Mouse (Mus musculus) forebrain, postnatal 0 days (tissue): ENCODE measurements at regions not wholly inside any gene's neighbourhood (a gene's known extent, or its start where the extent isn't known, plus 50 kb on each side); places are given as distances from the start of the nearest gene placed in this dataset.

Source experiments
- ATAC-seq: fragments of 200-750 bp; cut with Nextera tagmentation; 2 replicates; pipeline ENCODE4 v1.8.0; 2017; ENCODE audit warnings: mild to moderate bottlenecking, moderate library complexity
- DNase-seq: peaks from one replicate; pipeline ENCODE4 v3.0.0-alpha.2; 2015
- H3K27ac ChIP-seq: fragments of 300-500 bp; sonication (generic); 2 replicates; pipeline ENCODE4 v1.5.1; 2014; ENCODE audit warnings: low read depth, mild to moderate bottlenecking, antibody characterized with exemption, low read length, moderate library complexity, mixed read lengths
- H3K27me3 ChIP-seq: fragments of 300-500 bp; sonication (generic); 2 replicates; pipeline ENCODE4 v1.6.1; 2014; ENCODE audit warnings: mild to moderate bottlenecking, low read length, mixed read lengths; ENCODE audit not compliant: insufficient read depth
- H3K36me3 ChIP-seq: fragments of 300-500 bp; sonication (generic); 2 replicates; pipeline ENCODE4 v1.6.1; 2014; ENCODE audit warnings: mild to moderate bottlenecking, moderate library complexity; ENCODE audit not compliant: insufficient read depth
- H3K4me1 ChIP-seq: fragments of 300-500 bp; sonication (generic); 2 replicates; pipeline ENCODE4 v1.6.1; 2014; ENCODE audit warnings: antibody characterized with exemption; ENCODE audit not compliant: insufficient read depth
- H3K4me2 ChIP-seq: fragments of 300-500 bp; sonication (generic); 2 replicates; pipeline ENCODE4 v1.6.1; 2014; ENCODE audit warnings: low read depth, mild to moderate bottlenecking, moderate library complexity
- H3K4me3 ChIP-seq: fragments of 300-500 bp; sonication (generic); 2 replicates; pipeline ENCODE4 v1.5.1; 2014; ENCODE audit warnings: low read depth, low read length, mixed read lengths
- H3K9ac ChIP-seq: fragments of 300-500 bp; sonication (generic); 2 replicates; pipeline ENCODE4 v1.6.1; 2014; ENCODE audit warnings: mild to moderate bottlenecking
- H3K9me3 ChIP-seq: fragments of 300-500 bp; sonication (generic); 2 replicates; pipeline ENCODE4 v1.6.1; 2016; ENCODE audit warnings: low read length
- CTCF ChIP-seq: sonication (generic); IDR thresholded peaks from 2 replicates; pipeline ENCODE4 v1.5.1; 2016; ENCODE audit warnings: antibody characterized with exemption, control low read depth, low read depth
- WGBS: fragments of 180-500 bp; shearing (Covaris S2); extraction: QIAGEN DNeasy Blood & Tissue Kit; methylation state at CpG from one replicate; pipeline ENCODE4 v1.1.7; 2014; 5-methylcytosine and 5-hydroxymethylcytosine counted together

GRCm38 (mm10) chr15:6025543-6025942 lies 274.0 kb upstream of the Dab2 start:
- TF ChIP-seq CTCF = no peak
- ATAC-seq (no peak), DNase-seq (no peak)
- Histone ChIP-seq H3K9ac (no peak overlapping the region), H3K36me3 (no peaks in the 10 kb centered on the region), H3K4me3 (no peak overlapping the region), H3K27ac (no peak overlapping the region), H3K4me2 (no peak overlapping the region), H3K4me1 (no peaks in the 10 kb centered on the region), H3K9me3 (no peaks in the 10 kb centered on the region), H3K27me3 (no peaks in the 10 kb centered on the region)
- WGBS = 78% methylated on average over 4 of the region's 4 CpGs

DNA sequence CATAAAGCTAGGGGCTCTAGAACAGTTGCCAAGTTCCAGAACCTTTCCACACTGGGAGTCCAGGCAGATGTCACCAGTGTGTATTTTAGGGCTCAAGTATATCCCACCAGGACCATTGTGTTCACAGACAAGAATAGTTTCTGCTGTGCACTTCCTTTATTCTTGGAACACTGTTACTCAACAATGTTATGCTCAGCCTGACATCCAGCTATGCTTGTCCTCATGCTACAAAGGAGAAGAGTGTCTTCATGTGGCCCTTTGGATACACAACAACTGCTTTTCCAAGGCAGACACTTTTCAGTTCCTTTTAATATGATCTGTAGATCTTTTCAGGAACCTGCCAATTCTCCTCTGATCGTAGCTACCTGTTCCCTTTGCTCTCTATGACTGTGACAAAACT lies 270.4 kb upstream of the Dab2 start:
- H3K27me3 ChIP-seq = no peaks in the 10 kb centered on the region
- no peak overlapping the region for H3K9ac ChIP-seq
- 93% methylated on average over 1 of the region's 1 CpGs for WGBS
- no peak overlapping the region for H3K27ac ChIP-seq
- no peak overlapping the region for H3K4me3 ChIP-seq
- no peaks in the 10 kb centered on the region for H3K9me3 ChIP-seq
- no peak for TF ChIP-seq CTCF
- no peak overlapping the region for H3K4me2 ChIP-seq
- ATAC-seq (no peak), DNase-seq (no peak)
- no peaks in the 10 kb centered on the region for H3K36me3 ChIP-seq
- no peaks in the 10 kb centered on the region for H3K4me1 ChIP-seq

DNA sequence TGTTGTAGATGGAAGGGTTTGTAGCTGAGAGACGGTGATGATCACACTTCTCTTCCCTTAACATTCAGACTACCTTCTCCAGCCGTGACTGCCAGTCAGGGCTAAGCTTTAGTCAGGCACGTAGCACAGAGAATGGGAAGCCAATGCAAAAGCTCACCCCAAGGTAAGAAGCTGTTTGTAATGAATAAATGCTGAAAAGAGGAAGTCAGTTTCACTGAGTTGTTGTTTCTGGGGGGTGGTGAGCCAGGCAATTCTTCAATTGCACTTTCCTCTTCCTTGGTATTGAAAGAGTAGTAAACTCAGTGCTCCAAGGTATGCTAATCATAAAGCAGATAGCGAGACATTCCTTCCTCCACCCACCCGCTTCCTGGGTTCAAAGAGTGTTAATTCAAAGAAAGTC lies 269.2 kb upstream of the Dab2 start:
- TF ChIP-seq CTCF = no peak
- Histone ChIP-seq H3K27me3 (no peaks in the 10 kb centered on the region), H3K4me3 (no peak overlapping the region), H3K4me2 (no peak overlapping the region), H3K9ac (no peak overlapping the region), H3K4me1 (no peaks in the 10 kb centered on the region), H3K9me3 (no peaks in the 10 kb centered on the region), H3K36me3 (no peaks in the 10 kb centered on the region), H3K27ac (no peak overlapping the region)
- ATAC-seq (no peak), DNase-seq (no peak)
- WGBS = 85% methylated on average over 5 of the region's 5 CpGs

- H3K4me1 ChIP-seq = no peaks in the 10 kb centered on the region
- no peak overlapping the region for H3K9ac ChIP-seq
- DNase-seq (no peak), ATAC-seq (no peak)
- no peaks in the 10 kb centered on the region for H3K36me3 ChIP-seq
- H3K4me2 ChIP-seq = no peak overlapping the region
- TF ChIP-seq CTCF = no peak
- 95% methylated on average over 4 of the region's 4 CpGs for WGBS
- H3K4me3 ChIP-seq = no peak overlapping the region
- no peak overlapping the region for H3K27ac ChIP-seq
- no peaks in the 10 kb centered on the region for H3K9me3 ChIP-seq
- H3K27me3 ChIP-seq = no peaks in the 10 kb centered on the region
These were observed 265.4 kb upstream of the Dab2 start for GRCm38 (mm10) chr15:6034156-6034555.

DNA sequence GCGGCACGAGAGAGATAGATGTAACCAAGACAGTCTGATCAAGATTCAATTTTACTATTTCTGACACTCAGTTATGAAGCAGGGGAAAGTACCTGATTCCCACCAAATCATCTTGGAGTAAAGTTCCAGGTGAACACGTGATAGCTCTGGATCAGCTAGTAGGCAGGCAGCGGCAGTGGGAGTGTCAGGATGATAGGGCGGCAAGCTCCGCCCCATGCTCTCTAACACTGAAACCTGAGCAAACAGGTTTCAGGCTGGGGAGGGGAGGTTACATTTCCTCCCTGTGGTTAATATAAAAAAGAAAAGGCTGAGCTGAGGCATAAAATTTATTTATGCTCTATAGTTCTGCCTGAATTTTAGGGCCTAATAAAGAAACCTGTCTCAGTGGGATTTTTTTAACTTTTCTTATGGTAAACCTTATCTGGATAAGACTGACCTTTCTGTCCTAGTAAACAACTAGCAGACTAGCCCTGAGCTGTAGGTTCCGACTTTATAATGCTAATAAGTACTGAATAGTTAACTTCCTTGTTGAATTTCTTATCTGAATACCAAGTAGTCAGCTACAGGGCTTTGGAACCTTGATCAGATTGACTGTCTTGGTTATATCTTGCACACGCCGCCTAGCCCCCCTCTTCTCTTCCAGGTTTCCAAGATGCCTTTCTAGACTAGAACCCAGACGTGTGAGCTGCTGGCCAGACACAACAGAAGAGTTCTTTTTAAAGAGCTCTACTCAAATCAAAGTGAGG lies 254.9 kb upstream of the Dab2 start:
- no peaks in the 10 kb centered on the region for H3K27me3 ChIP-seq
- H3K4me1 ChIP-seq = no peaks in the 10 kb centered on the region
- H3K9me3 ChIP-seq = no peaks in the 10 kb centered on the region
- H3K36me3 ChIP-seq = no peaks in the 10 kb centered on the region
- no peak for ATAC-seq
- no peak overlapping the region for H3K9ac ChIP-seq
- WGBS = 56% methylated on average over 10 of the region's 10 CpGs
- no peak for TF ChIP-seq CTCF
- H3K4me3 ChIP-seq = no peak overlapping the region
- no peak for DNase-seq
- no peak overlapping the region for H3K27ac ChIP-seq
- no peak overlapping the region for H3K4me2 ChIP-seq

GRCm38 (mm10) chr15:6055703-6056102 lies 243.9 kb upstream of the Dab2 start:
- Histone ChIP-seq H3K4me1 (no peaks in the 10 kb centered on the region), H3K9ac (no peak overlapping the region), H3K9me3 (no peaks in the 10 kb centered on the region), H3K27me3 (no peaks in the 10 kb centered on the region), H3K27ac (no peak overlapping the region), H3K4me3 (no peak overlapping the region), H3K36me3 (no peaks in the 10 kb centered on the region), H3K4me2 (no peak overlapping the region)
- no peak for TF ChIP-seq CTCF
- no peak for DNase-seq
- WGBS = 79% methylated on average over 3 of the region's 3 CpGs
- no peak for ATAC-seq

DNA sequence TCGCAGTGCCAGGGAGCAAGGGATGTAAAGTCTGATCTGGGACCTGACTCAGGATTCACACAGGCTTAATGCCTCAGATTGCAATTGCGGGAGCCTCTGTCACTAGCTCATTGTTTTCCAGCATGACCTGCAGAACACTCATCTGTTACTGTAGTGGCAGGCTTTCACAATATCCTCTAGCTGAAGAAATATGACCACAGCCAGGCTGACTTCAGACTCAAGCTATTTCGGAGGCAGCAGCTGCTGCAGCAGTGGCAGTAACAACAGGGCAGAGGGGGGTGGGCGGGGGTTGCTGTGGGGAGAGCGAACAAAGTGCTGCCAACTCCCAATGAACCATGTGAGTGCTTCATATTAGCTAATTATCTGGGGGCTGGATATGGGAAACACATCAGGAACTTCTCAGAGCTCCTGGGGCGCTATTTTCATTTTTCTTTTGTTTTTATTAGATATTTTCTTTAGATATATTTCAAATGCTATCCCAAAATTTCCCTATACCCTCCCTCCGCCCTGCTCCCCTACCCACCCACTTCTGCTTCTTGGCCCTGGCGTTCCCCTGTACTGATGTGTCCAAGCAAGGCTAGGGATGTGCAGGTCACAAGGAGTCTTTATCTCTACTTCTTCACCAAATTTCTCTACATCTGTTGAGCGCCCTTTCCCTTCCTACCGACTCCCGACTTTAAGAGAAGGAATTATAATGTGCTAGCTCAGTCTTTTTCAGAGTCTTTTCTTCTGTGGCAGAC lies 242.5 kb upstream of the Dab2 start:
- 56% methylated on average over 11 of the region's 11 CpGs for WGBS
- no peak for TF ChIP-seq CTCF
- Histone ChIP-seq H3K4me3 (no peak overlapping the region), H3K4me1 (no peaks in the 10 kb centered on the region), H3K27ac (no peak overlapping the region), H3K9ac (no peak overlapping the region), H3K4me2 (no peak overlapping the region), H3K36me3 (no peaks in the 10 kb centered on the region), H3K9me3 (no peaks in the 10 kb centered on the region), H3K27me3 (no peaks in the 10 kb centered on the region)
- no peak; the same call in 1 of the 2 replicates for ATAC-seq
- no peak for DNase-seq
